Mouse (Mus musculus): ENCODE measurements around the gene Epc2.

- TF ChIP-seq CTCF (IDR thresholded peaks at IDR 0.05) = peak; percentile 31
- peak; percentile 38; the same call in 1 of the 2 replicates for TF ChIP-seq POLR2A (IDR thresholded peaks at IDR 0.05; ENCODE audit: insufficient read depth, low read depth, low read length)
- no peak for TF ChIP-seq EP300 (IDR thresholded peaks at IDR 0.05; ENCODE audit: insufficient read depth, low read depth, low read length)
These were observed 438 bp downstream of the Epc2 start for GRCm38 (mm10) chr2:49451637-49452211.
